Mouse (Mus musculus) testis, adult 2 months (tissue): ENCODE data around the gene Lrrc75a. TPM values are rescaled to one million over a fixed set of nuclear protein-coding genes. Genes with fewer than 3 reads are reported as not detected.

Experiments used
- H3K27ac ChIP-seq: fragments of 200-500 bp; 2 replicates; pipeline ENCODE4 v1.5.1; 2012; ENCODE audit warnings: low read depth, low read length; ENCODE audit not compliant: control insufficient read depth, insufficient read depth
- H3K27me3 ChIP-seq: fragments of 200-500 bp; 2 replicates; pipeline ENCODE4 v1.6.1; 2012; ENCODE audit warnings: mild to moderate bottlenecking, low read length, moderate library complexity; ENCODE audit not compliant: control insufficient read depth, insufficient read depth
- H3K36me3 ChIP-seq: fragments of 200-500 bp; 2 replicates; pipeline ENCODE4 v1.6.1; 2012; ENCODE audit warnings: mild to moderate bottlenecking, low read length; ENCODE audit not compliant: control insufficient read depth, insufficient read depth
- H3K4me1 ChIP-seq: fragments of 200-500 bp; 2 replicates; pipeline ENCODE4 v1.6.1; 2012; ENCODE audit warnings: low read length; ENCODE audit not compliant: control insufficient read depth, insufficient read depth
- H3K4me3 ChIP-seq: fragments of 200-500 bp; 2 replicates; pipeline ENCODE4 v1.5.1; 2012; ENCODE audit warnings: low read depth, mild to moderate bottlenecking, low read length, moderate library complexity, mixed read lengths; ENCODE audit not compliant: control insufficient read depth
- CTCF ChIP-seq: fragments of 200-500 bp; IDR thresholded peaks from 2 replicates; pipeline ENCODE4 v1.5.1; 2012; ENCODE audit warnings: low read depth, mild to moderate bottlenecking, inconsistent platforms, low read length, moderate library complexity; ENCODE audit not compliant: control insufficient read depth, insufficient read depth, insufficient replicate concordance
- POLR2A ChIP-seq: fragments of 200-500 bp; IDR thresholded peaks from 2 replicates; pipeline ENCODE4 v1.6.1; 2012; ENCODE audit warnings: low read depth, mild to moderate bottlenecking, inconsistent platforms, low read length, moderate library complexity; ENCODE audit not compliant: control insufficient read depth
- polyA plus RNA-seq: library from polyadenylated mRNA; depleted of rRNA; stranded (reverse); fragments of >200 nt; gene quantifications from 2 replicates; pipeline ENCODE4 v1.2.3, GENCODE M21; 2012; rRNA removed

Gene Lrrc75a
- polyA plus RNA-seq: 6.8 and 8.0 TPM in 2 replicates

DNA sequence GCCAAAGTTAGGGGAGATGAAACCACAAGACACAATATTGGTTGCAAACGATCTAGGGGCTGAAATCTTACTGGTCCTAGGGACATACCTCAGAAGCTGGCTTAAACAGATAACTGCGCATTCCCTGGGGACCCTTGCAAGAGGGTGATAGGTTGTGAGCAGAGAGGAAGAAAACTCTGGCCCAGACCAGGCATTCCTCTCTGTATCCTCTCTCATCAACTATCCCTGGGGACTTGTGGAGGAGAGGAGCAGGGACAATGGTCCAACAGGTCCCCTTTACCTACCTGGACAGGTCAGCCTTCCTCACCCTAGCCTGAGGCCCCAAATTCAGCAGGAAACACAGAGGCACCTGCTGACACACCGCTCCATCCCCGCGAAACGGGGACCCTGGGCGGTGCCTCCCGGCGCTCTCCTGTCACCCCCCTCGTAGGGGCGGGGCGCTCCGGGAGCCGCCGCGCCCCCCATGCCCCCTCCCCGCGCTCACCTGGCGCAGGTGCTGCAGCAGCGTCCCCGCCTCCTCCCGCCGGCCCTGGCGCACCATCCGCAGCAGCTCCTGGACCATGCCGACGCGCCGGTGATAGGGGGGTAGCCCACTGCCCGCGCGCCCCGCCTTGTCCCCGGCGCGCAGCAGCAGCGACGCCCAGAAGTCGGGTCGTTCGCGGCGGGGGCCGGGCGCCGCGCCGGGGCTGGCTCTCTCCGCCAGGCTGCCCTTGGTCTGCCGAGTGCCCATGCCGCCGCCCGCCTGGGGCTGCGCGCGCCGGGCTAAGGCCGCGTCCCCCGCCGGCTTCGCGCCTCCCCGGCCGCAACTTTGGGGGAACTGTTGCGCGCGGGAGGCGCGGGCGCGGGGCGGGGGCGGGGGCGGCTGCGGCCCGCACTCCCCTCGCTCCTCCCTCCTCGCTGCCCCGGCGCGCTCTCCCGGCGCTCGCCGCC is at the start of gene Lrrc75a:
TSS of gene Lrrc75a (minus strand) at position 863 of the 930 bp plus-strand sequence.
- Histone ChIP-seq H3K36me3 (no peaks in the 10 kb centered on the region), H3K27me3 (no peaks in the 10 kb centered on the region), H3K4me3 (peak within 1 kb of the TSS; percentile 80), H3K4me1 (peaks cover 7% of the 10 kb centered on the region), H3K27ac (peak within 1 kb of the TSS; percentile 32)
- TF ChIP-seq POLR2A: no peak
- TF ChIP-seq CTCF: no peak

DNA sequence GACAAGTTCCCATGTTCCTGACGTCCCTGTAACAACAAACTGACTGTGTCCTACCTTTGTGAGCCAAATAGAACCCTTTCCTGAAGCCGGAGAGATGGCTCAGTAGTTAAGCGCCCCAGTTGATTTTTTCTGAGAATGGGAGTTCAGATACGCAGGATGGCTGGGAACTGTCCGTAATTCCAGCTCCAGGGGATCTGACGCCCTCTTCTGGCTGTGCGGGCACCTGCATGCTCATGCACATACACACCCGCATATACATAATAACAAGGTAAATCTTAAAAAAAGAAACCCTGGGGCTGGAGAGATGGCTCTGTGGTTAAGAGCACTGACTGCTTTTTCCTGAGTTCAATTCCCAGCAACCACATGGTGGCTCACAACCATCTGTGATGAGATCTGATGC is 46.8 kb upstream of the Lrrc75a start:
- H3K4me1 ChIP-seq: no peaks in the 10 kb centered on the region
- no peaks in the 10 kb centered on the region for H3K36me3 ChIP-seq
- no peaks in the 10 kb centered on the region for H3K27me3 ChIP-seq
- TF ChIP-seq POLR2A (no peak), CTCF (peak; percentile 34; the same call in 1 of the 2 replicates)
- H3K27ac ChIP-seq: no peak overlapping the region
- H3K4me3 ChIP-seq: no peak overlapping the region

DNA sequence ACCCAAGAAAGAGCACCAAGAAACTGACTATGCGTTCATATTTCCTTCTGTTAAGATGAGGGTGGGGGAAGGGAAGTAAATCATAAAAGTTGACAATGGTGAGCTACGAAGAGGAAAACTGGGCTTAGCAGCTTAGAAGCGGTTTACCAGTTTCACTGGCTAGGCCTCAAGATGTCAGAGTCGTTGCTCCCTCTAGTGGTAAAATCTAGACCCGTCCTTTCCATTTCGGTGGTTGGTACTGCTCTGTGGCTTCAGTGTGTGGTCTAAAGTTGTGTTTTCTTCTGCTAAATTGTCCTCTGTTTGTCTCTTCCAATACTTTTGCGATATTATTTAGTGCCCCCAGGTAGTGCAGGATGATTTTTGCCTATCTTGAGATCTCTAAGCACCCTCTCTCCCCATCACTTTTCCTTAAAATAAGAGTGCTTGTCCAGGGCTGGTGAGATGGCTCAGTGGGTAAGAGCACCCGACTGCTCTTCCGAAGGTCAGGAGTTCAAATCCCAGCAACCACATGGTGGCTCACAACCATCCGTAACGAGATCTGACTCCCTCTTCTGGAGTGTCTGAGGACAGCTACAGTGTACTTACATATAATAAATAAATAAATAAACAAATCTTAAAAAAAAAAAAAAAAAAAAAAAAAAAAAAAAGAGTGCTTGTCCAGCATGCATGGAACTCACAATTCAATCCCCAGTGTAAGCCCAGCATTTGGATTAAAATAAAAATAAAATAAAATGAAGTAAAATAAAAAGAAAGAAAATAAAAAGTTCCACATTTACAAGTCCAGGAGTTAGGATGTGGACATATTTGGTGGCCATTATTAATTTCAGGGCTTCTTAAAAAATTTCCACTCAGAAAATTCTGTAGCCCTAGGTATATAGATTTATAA is 45.2 kb upstream of the Lrrc75a start:
- TF ChIP-seq POLR2A (no peak), CTCF (no peak)
- no peak overlapping the region for H3K4me3 ChIP-seq
- no peaks in the 10 kb centered on the region for H3K27me3 ChIP-seq
- no peaks in the 10 kb centered on the region for H3K4me1 ChIP-seq
- no peaks in the 10 kb centered on the region for H3K36me3 ChIP-seq
- no peak overlapping the region for H3K27ac ChIP-seq

DNA sequence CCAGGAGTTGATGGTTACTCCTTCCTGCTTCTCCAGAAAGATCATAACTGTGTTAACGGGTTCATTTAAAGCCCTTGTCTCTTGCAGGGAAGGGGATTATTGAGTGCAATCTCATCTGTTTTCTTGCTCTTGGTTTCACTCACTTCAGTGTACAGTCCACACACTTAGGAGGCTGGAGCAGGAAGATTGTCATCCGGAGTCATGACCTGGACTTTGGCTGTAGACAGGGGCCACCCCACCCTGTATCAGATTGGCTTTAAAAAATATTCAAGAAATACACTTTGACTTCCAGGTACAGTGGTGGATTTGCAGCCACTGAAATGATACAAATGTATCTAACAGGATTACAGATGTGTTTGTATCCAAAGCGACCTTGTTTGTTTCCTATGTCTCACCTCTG is 43.3 kb upstream of the Lrrc75a start:
- no peak overlapping the region for H3K27ac ChIP-seq
- H3K27me3 ChIP-seq: no peaks in the 10 kb centered on the region
- no peaks in the 10 kb centered on the region for H3K36me3 ChIP-seq
- no peak for TF ChIP-seq CTCF
- no peak for TF ChIP-seq POLR2A
- H3K4me3 ChIP-seq: no peak overlapping the region
- no peaks in the 10 kb centered on the region for H3K4me1 ChIP-seq

DNA sequence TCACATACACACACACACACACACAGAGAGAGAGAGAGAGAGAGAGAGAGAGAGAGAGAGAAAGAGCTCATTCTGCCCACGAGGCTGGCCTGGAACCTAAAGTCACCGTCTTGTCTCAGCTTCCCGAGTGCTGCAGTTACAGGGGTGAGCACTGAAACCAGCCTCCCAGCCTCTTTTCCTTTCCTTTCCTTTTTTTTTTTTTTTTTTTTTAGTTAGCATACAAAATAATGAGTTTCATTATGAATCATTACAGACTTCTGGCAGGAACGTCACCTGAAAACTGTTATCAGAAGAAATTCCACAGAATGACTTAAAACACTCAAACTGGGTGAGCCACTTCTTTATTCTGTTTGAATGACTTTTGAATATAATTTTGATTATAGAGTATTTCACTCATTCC is 31.6 kb upstream of the Lrrc75a start:
- no peaks in the 10 kb centered on the region for H3K36me3 ChIP-seq
- no peak overlapping the region for H3K4me3 ChIP-seq
- no peaks in the 10 kb centered on the region for H3K4me1 ChIP-seq
- H3K27me3 ChIP-seq: no peaks in the 10 kb centered on the region
- no peak overlapping the region for H3K27ac ChIP-seq
- TF ChIP-seq POLR2A (no peak), CTCF (no peak)

DNA sequence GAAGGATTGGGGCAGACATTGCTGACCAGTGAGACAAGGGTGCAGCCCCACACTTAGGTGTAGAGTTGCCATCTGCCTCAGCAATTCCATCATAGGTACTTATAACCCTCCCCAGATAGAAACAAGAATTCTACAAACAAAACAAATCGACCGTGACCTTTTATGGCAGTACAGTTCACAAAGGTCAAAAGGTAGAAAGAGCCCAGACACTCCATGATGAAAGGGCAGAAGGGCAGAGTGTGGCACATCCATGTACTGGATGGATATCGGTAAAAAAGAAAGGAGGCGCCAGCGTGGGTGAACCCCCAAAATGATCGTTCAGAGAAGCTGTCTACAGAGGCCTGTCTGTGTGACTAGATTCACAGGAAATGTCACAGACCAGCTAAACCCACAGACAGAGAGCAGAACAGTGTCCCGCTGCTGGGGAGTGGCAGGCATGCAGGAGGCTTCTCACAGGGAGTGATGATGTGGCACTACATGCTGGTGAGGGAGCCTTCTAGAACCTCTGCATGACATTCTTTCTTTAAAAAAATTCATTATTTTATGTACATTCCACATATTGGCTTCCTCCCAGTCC is 30.5 kb upstream of the Lrrc75a start:
- no peaks in the 10 kb centered on the region for H3K36me3 ChIP-seq
- no peak overlapping the region for H3K4me3 ChIP-seq
- H3K27ac ChIP-seq: no peak overlapping the region
- TF ChIP-seq CTCF (no peak), POLR2A (no peak)
- H3K4me1 ChIP-seq: no peaks in the 10 kb centered on the region
- no peaks in the 10 kb centered on the region for H3K27me3 ChIP-seq

DNA sequence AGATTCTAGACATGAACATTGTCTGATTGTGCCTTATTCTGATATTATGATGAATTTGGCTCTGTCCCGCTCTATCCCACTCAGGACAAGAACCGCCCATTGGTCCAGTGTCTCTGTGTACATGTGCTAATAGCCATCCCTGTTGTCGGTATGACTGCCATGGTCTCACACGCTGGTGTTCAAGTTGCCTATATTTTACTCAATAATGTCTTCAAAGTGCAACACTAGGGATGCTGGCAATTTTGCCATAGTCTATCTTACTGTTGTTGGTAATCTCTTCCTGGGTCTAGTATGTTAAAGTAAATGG is 27.9 kb upstream of the Lrrc75a start:
- Histone ChIP-seq H3K27ac (no peak overlapping the region), H3K27me3 (no peaks in the 10 kb centered on the region)

More for the DNA sequence above, 27.9 kb upstream of the Lrrc75a start:
- Histone ChIP-seq H3K4me1 (no peaks in the 10 kb centered on the region), H3K36me3 (no peaks in the 10 kb centered on the region), H3K4me3 (no peak overlapping the region)
- no peak for TF ChIP-seq POLR2A
- TF ChIP-seq CTCF: no peak
